Mouse (Mus musculus): ENCODE data around the gene Vmn1r217.
"Not testable (repeated sequence)": the region's sequence is repeated elsewhere in the genome, so short reads cannot be mapped to it uniquely, and the experiment has no call there.

The Vmn1r217 gene

GRCm38 (mm10) chr13:23118126-23118525 lies at the start of gene Vmn1r217:
TSS of gene Vmn1r217 (minus strand) at chr13:23118226.
- not testable (repeated sequence) for DNase-seq (ENCODE audit: low spot score)

- not testable (repeated sequence) for DNase-seq (ENCODE audit: low spot score)
These were observed 48.4 kb upstream of the Vmn1r217 start for GRCm38 (mm10) chr13:23166471-23166870.

- no peak for DNase-seq (ENCODE audit: low spot score)
These were observed 41.0 kb upstream of the Vmn1r217 start, which contains the start of gene Vmn1r219 for GRCm38 (mm10) chr13:23159012-23159411. TSS of gene Vmn1r219 (plus strand) at chr13:23159312.

GRCm38 (mm10) chr13:23157848-23158247 lies 39.8 kb upstream of the Vmn1r217 start:
- DNase-seq (ENCODE audit: low spot score), result no peak

- DNase-seq (ENCODE audit: low spot score), result no peak
These were observed 20.9 kb upstream of the Vmn1r217 start for GRCm38 (mm10) chr13:23138880-23139279.

GRCm38 (mm10) chr13:23133501-23133900 lies 15.5 kb upstream of the Vmn1r217 start:
- no peak for DNase-seq (ENCODE audit: low spot score)

- no peak for DNase-seq (ENCODE audit: low spot score)
These were observed 15.1 kb upstream of the Vmn1r217 start, which contains the start of gene Vmn1r218 for GRCm38 (mm10) chr13:23133099-23133498. TSS of gene Vmn1r218 (plus strand) at chr13:23133155.

GRCm38 (mm10) chr13:23120611-23121010 lies 2.6 kb upstream of the Vmn1r217 start:
- DNase-seq (ENCODE audit: low spot score), result no peak

- no peak for DNase-seq (ENCODE audit: low spot score)
These were observed 23.6 kb downstream of the Vmn1r217 start for GRCm38 (mm10) chr13:23094386-23094785.

- DNase-seq (ENCODE audit: low spot score), result no peak
These were observed 48.7 kb downstream of the Vmn1r217 start for GRCm38 (mm10) chr13:23069312-23069711.

GRCm38 (mm10) chr13:23067725-23068124 lies 50.3 kb downstream of the Vmn1r217 start, which contains the start of gene Vmn1r215:
TSS of gene Vmn1r215 (plus strand) at chr13:23068025.
- no peak for DNase-seq (ENCODE audit: low spot score)

- no peak for DNase-seq (ENCODE audit: low spot score)
These were observed 60.2 kb downstream of the Vmn1r217 start for GRCm38 (mm10) chr13:23057778-23058177.
